Mouse (Mus musculus) lung, postnatal 25 days (tissue): Measurements from ENCODE around the gene Olfr1367.
"Not testable (repeated sequence)": the region's sequence is repeated elsewhere in the genome, so short reads cannot be mapped to it uniquely, and the experiment has no call there.

Experiments used
- DNase-seq: peaks from one replicate; pipeline ENCODE4 v3.0.0; 2022; ENCODE audit warnings: low spot score

Gene Olfr1367

GRCm38 (mm10) chr13:21396048-21396447 lies 49.3 kb downstream of the Olfr1367 start:
- not testable (repeated sequence) for DNase-seq

DNA sequence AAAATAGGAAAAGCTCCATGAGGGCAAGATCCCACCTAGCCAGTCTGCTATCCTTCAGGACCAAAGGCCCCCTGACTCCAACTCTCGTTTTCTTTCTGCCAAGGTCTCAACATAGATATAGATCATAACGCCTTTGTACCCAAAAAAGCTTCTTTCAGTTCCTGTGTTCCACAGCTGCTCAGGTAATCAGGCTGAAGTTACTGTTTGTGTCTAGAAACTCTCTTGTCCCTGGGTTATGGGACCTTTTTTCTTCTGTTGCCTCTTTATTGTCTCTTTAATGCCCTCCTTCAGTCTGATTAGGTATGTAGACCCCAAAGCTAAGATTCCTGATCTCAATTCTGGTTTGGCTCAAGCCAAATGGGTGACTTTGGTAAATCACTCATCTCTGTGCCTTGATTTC lies 50.8 kb downstream of the Olfr1367 start:
- DNase-seq = no peak
